Mouse (Mus musculus): ENCODE measurements at regions not wholly inside any gene's neighbourhood (a gene's known extent, or its start where the extent isn't known, plus 50 kb on each side); places are given as distances from the start of the nearest gene placed in this dataset.
A peak's percentile ranks its signal among the peaks of the same experiment; 100 is the strongest.

- no peak for DNase-seq
Observed at GRCm38 (mm10) chr2:114843696-114844388, 189.1 kb upstream of the Dph6 start.

- no peak for DNase-seq
Observed at GRCm38 (mm10) chr2:114844389-114844771, 189.6 kb upstream of the Dph6 start.

- no peak for DNase-seq
Observed at GRCm38 (mm10) chr2:114848439-114848838, 193.7 kb upstream of the Dph6 start.

- DNase-seq = no peak
Observed at GRCm38 (mm10) chr2:114848914-114849313, 194.2 kb upstream of the Dph6 start.

- DNase-seq = peak; percentile 88
Observed at GRCm38 (mm10) chr2:114853715-114854530, 199.2 kb upstream of the Dph6 start.

GRCm38 (mm10) chr2:114872272-114872671 is 217.5 kb upstream of the Dph6 start:
- DNase-seq = no peak

GRCm38 (mm10) chr2:114873090-114873489 is 218.3 kb upstream of the Dph6 start:
- no peak for DNase-seq

- DNase-seq = peak; percentile 5
Observed at GRCm38 (mm10) chr2:114879084-114879483, 224.3 kb upstream of the Dph6 start.

GRCm38 (mm10) chr2:114879784-114880183 is 225.0 kb upstream of the Dph6 start:
- DNase-seq = no peak

GRCm38 (mm10) chr2:114885734-114886260 is 231.0 kb upstream of the Dph6 start:
- no peak for DNase-seq

- DNase-seq = no peak
Observed at GRCm38 (mm10) chr2:114898812-114899211, 244.0 kb upstream of the Dph6 start.

GRCm38 (mm10) chr2:114911845-114912500 is 257.2 kb upstream of the Dph6 start:
- DNase-seq = no peak

GRCm38 (mm10) chr2:114915025-114915690 is 260.4 kb upstream of the Dph6 start:
- no peak for DNase-seq

- no peak for DNase-seq
Observed at GRCm38 (mm10) chr2:114918420-114919332, 263.9 kb upstream of the Dph6 start.

- DNase-seq = no peak
Observed at GRCm38 (mm10) chr2:114923911-114924310, 269.1 kb upstream of the Dph6 start.

- DNase-seq = no peak
Observed at GRCm38 (mm10) chr2:114935436-114935835, 280.7 kb upstream of the Dph6 start.

- peak; percentile 14 for DNase-seq
Observed at GRCm38 (mm10) chr2:114938416-114939147, 283.8 kb upstream of the Dph6 start.

GRCm38 (mm10) chr2:114966111-114966510 is 311.3 kb upstream of the Dph6 start:
- DNase-seq = no peak

- no peak for DNase-seq
Observed at GRCm38 (mm10) chr2:114968651-114969050, 313.9 kb upstream of the Dph6 start.

- DNase-seq = no peak
Observed at GRCm38 (mm10) chr2:114993419-114993818, 338.7 kb upstream of the Dph6 start.

- no peak for DNase-seq
Observed at GRCm38 (mm10) chr2:114993882-114994281, 339.1 kb upstream of the Dph6 start.

All from right cerebral cortex, postnatal 4 days (tissue).